Mouse (Mus musculus) cerebellum, adult 2 months (tissue): ENCODE results near the gene Mthfr.

ENCODE experiments used
- CTCF ChIP-seq: fragments of 200-500 bp; IDR thresholded peaks from 2 replicates; pipeline ENCODE4 v1.5.1; 2011; ENCODE audit warnings: low read depth, mild to moderate bottlenecking, control low read depth, low read length, moderate library complexity, borderline replicate concordance; ENCODE audit not compliant: insufficient read depth
- POLR2A ChIP-seq: fragments of 200-500 bp; IDR thresholded peaks from 2 replicates; pipeline ENCODE4 v1.6.1; 2011; ENCODE audit warnings: low read length, control low read depth, borderline replicate concordance; ENCODE audit not compliant: insufficient read depth

- TF ChIP-seq POLR2A: no peak
- no peak for TF ChIP-seq CTCF
Observed at GRCm38 (mm10) chr4:148012216-148012615, 26.7 kb upstream of the Mthfr start.
